Mouse (Mus musculus): ENCODE measurements at regions not wholly inside any gene's neighbourhood (a gene's known extent, or its start where the extent isn't known, plus 50 kb on each side); places are given as distances from the start of the nearest gene placed in this dataset.

DNA sequence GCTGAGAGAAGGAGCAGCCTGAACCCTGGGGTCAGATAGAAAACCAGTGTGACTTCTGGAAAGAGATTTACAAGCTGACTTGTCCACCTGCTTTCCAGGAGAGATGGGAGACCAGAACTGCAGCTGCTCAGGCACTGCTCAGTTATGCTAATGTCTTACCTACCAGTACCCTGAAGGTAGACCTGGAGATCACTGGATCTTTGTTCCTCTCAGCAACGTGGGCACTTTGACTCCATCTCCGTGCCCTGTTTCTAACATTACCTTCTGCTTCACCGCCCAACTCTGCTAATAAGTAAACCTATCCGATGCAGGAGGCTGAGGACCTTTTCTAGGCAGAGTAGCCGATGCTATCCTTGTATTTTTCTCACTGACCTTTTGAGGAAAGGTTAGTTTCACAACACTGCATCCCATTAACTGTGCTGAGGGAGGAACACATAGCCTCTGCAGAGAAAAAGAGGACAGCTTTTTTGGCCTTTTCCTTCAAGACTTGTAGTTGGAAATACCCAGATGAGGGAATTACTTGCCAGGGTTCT is 490.7 kb upstream of the Camk1g start:
- no peak for TF ChIP-seq CTCF (conservative IDR thresholded peaks at IDR 0.05; ENCODE audit: low read length)
- no peak for TF ChIP-seq POU5F1 (IDR thresholded peaks at IDR 0.05; ENCODE audit: borderline replicate concordance, low read length)
- no peak for TF ChIP-seq NANOG (IDR thresholded peaks at IDR 0.05; ENCODE audit: borderline replicate concordance, low read length)

All from E14TG2a.4 (cell line).